Mouse (Mus musculus) forebrain, postnatal 0 days (tissue): Measurements from ENCODE around the gene 9330161L09Rik. TPM values are rescaled to one million over a fixed set of nuclear protein-coding genes. Genes with fewer than 3 reads are reported as not detected.

Source experiments
- ATAC-seq: fragments of 200-750 bp; cut with Nextera tagmentation; 2 replicates; pipeline ENCODE4 v1.8.0; 2017; ENCODE audit warnings: mild to moderate bottlenecking, moderate library complexity
- DNase-seq: peaks from one replicate; pipeline ENCODE4 v3.0.0-alpha.2; 2015
- H3K27ac ChIP-seq: fragments of 300-500 bp; sonication (generic); 2 replicates; pipeline ENCODE4 v1.5.1; 2014; ENCODE audit warnings: low read depth, mild to moderate bottlenecking, antibody characterized with exemption, low read length, moderate library complexity, mixed read lengths
- H3K27me3 ChIP-seq: fragments of 300-500 bp; sonication (generic); 2 replicates; pipeline ENCODE4 v1.6.1; 2014; ENCODE audit warnings: mild to moderate bottlenecking, low read length, mixed read lengths; ENCODE audit not compliant: insufficient read depth
- H3K36me3 ChIP-seq: fragments of 300-500 bp; sonication (generic); 2 replicates; pipeline ENCODE4 v1.6.1; 2014; ENCODE audit warnings: mild to moderate bottlenecking, moderate library complexity; ENCODE audit not compliant: insufficient read depth
- H3K4me1 ChIP-seq: fragments of 300-500 bp; sonication (generic); 2 replicates; pipeline ENCODE4 v1.6.1; 2014; ENCODE audit warnings: antibody characterized with exemption; ENCODE audit not compliant: insufficient read depth
- H3K4me2 ChIP-seq: fragments of 300-500 bp; sonication (generic); 2 replicates; pipeline ENCODE4 v1.6.1; 2014; ENCODE audit warnings: low read depth, mild to moderate bottlenecking, moderate library complexity
- H3K4me3 ChIP-seq: fragments of 300-500 bp; sonication (generic); 2 replicates; pipeline ENCODE4 v1.5.1; 2014; ENCODE audit warnings: low read depth, low read length, mixed read lengths
- H3K9ac ChIP-seq: fragments of 300-500 bp; sonication (generic); 2 replicates; pipeline ENCODE4 v1.6.1; 2014; ENCODE audit warnings: mild to moderate bottlenecking
- H3K9me3 ChIP-seq: fragments of 300-500 bp; sonication (generic); 2 replicates; pipeline ENCODE4 v1.6.1; 2016; ENCODE audit warnings: low read length
- CTCF ChIP-seq: sonication (generic); IDR thresholded peaks from 2 replicates; pipeline ENCODE4 v1.5.1; 2016; ENCODE audit warnings: antibody characterized with exemption, control low read depth, low read depth
- WGBS: fragments of 180-500 bp; shearing (Covaris S2); extraction: QIAGEN DNeasy Blood & Tissue Kit; methylation state at CpG from one replicate; pipeline ENCODE4 v1.1.7; 2014; 5-methylcytosine and 5-hydroxymethylcytosine counted together
- polyA plus RNA-seq: library from polyadenylated mRNA; unstranded; fragments of >200 nt; fragmentation: Nextera tagmentation; extraction: Ambion mirVana; gene quantifications from 2 replicates; pipeline ENCODE4 v1.2.1, GENCODE M21; 2015
- total RNA-seq: library from RNA; depleted of rRNA; stranded (reverse); fragments of >200 nt; gene quantifications from 2 replicates; pipeline ENCODE4 v1.2.3, GENCODE M21; 2014

The 9330161L09Rik gene
- total and polyA plus RNA-seq, 2 experiments from 2014 or later: 0.82 to 11.8 TPM

GRCm38 (mm10) chr12:103425016-103425728, 17.6 kb upstream of the 9330161L09Rik start:
- H3K27me3 ChIP-seq: no peaks in the 10 kb centered on the region
- peaks cover 7% of the 10 kb centered on the region for H3K36me3 ChIP-seq
- ATAC-seq: peak; percentile 21
- peak overlapping the region; percentile 85 for H3K4me2 ChIP-seq
- peak overlapping the region; percentile 86 for H3K4me3 ChIP-seq
- H3K4me1 ChIP-seq: peaks cover 24% of the 10 kb centered on the region
- H3K9ac ChIP-seq: peak overlapping the region; percentile 93
- DNase-seq: peak; percentile 34
- H3K27ac ChIP-seq: peak overlapping the region; percentile 87
- no peak for TF ChIP-seq CTCF
- 10% methylated on average over 33 of the region's 33 CpGs for WGBS
- no peaks in the 10 kb centered on the region for H3K9me3 ChIP-seq

GRCm38 (mm10) chr12:103408144-103408543, 524 bp upstream of the 9330161L09Rik start:
- Histone ChIP-seq H3K4me2 (no peak overlapping the region), H3K9ac (no peak overlapping the region), H3K36me3 (peaks cover 95% of the 10 kb centered on the region), H3K9me3 (no peaks in the 10 kb centered on the region), H3K27ac (no peak overlapping the region), H3K4me1 (no peaks in the 10 kb centered on the region), H3K27me3 (no peaks in the 10 kb centered on the region), H3K4me3 (no peak overlapping the region)
- 91% methylated on average over 10 of the region's 10 CpGs for WGBS
- ATAC-seq: no peak
- no peak for TF ChIP-seq CTCF
- DNase-seq: no peak

- no peaks in the 10 kb centered on the region for H3K4me1 ChIP-seq
- whole genome bisulfite sequencing: 93% methylated on average over 18 of the region's 18 CpGs
- no peak for TF ChIP-seq CTCF
- peaks cover 74% of the 10 kb centered on the region for H3K36me3 ChIP-seq
- no peaks in the 10 kb centered on the region for H3K27me3 ChIP-seq
- DNase-seq (no peak), ATAC-seq (no peak)
- H3K4me3 ChIP-seq: no peak overlapping the region
- H3K9ac ChIP-seq: no peak overlapping the region
- H3K27ac ChIP-seq: no peak overlapping the region
- H3K4me2 ChIP-seq: no peak overlapping the region
- H3K9me3 ChIP-seq: no peaks in the 10 kb centered on the region
Measured at GRCm38 (mm10) chr12:103404131-103404530, 3.5 kb downstream of the 9330161L09Rik start.

GRCm38 (mm10) chr12:103396751-103397150, 10.9 kb downstream of the 9330161L09Rik start:
- H3K9me3 ChIP-seq: no peaks in the 10 kb centered on the region
- no peaks in the 10 kb centered on the region for H3K27me3 ChIP-seq
- H3K36me3 ChIP-seq: peaks cover 10% of the 10 kb centered on the region
- no peak overlapping the region for H3K27ac ChIP-seq
- no peak for TF ChIP-seq CTCF
- H3K4me3 ChIP-seq: no peak overlapping the region
- no peaks in the 10 kb centered on the region for H3K4me1 ChIP-seq
- DNase-seq (no peak), ATAC-seq (no peak)
- H3K4me2 ChIP-seq: no peak overlapping the region
- WGBS: 83% methylated on average over 7 of the region's 7 CpGs
- H3K9ac ChIP-seq: no peak overlapping the region

GRCm38 (mm10) chr12:103395486-103396275, 11.9 kb downstream of the 9330161L09Rik start:
- H3K36me3 ChIP-seq: peaks cover 2% of the 10 kb centered on the region; the same call in 1 of the 2 replicates
- H3K9me3 ChIP-seq: no peaks in the 10 kb centered on the region
- TF ChIP-seq CTCF: no peak
- 74% methylated on average over 12 of the region's 12 CpGs for WGBS
- no peak overlapping the region for H3K9ac ChIP-seq
- H3K27ac ChIP-seq: no peak overlapping the region
- DNase-seq (no peak), ATAC-seq (no peak)
- H3K4me3 ChIP-seq: no peak overlapping the region
- no peaks in the 10 kb centered on the region for H3K4me1 ChIP-seq
- no peaks in the 10 kb centered on the region for H3K27me3 ChIP-seq
- H3K4me2 ChIP-seq: no peak overlapping the region

GRCm38 (mm10) chr12:103393528-103393927, 14.1 kb downstream of the 9330161L09Rik start:
- Histone ChIP-seq H3K4me2 (no peak overlapping the region), H3K27ac (no peak overlapping the region), H3K36me3 (no peaks in the 10 kb centered on the region), H3K4me1 (peaks cover 5% of the 10 kb centered on the region; the same call in 1 of the 2 replicates), H3K9ac (no peak overlapping the region), H3K27me3 (no peaks in the 10 kb centered on the region), H3K4me3 (no peak overlapping the region), H3K9me3 (no peaks in the 10 kb centered on the region)
- 83% methylated on average over 6 of the region's 6 CpGs for WGBS
- ATAC-seq (no peak), DNase-seq (no peak)
- TF ChIP-seq CTCF: no peak

- 86% methylated on average over 7 of the region's 7 CpGs for WGBS
- H3K27me3 ChIP-seq: no peaks in the 10 kb centered on the region
Measured at GRCm38 (mm10) chr12:103391098-103391497, 16.5 kb downstream of the 9330161L09Rik start.

More at GRCm38 (mm10) chr12:103391098-103391497, 16.5 kb downstream of the 9330161L09Rik start:
- no peak overlapping the region for H3K27ac ChIP-seq
- ATAC-seq (no peak), DNase-seq (no peak)
- TF ChIP-seq CTCF: no peak
- peaks cover 5% of the 10 kb centered on the region; the same call in 1 of the 2 replicates for H3K4me1 ChIP-seq
- H3K9ac ChIP-seq: no peak overlapping the region
- H3K36me3 ChIP-seq: no peaks in the 10 kb centered on the region
- no peaks in the 10 kb centered on the region for H3K9me3 ChIP-seq
- H3K4me3 ChIP-seq: no peak overlapping the region
- H3K4me2 ChIP-seq: no peak overlapping the region
